Mouse (Mus musculus) liver, embryonic 11.5 days (tissue): Measurements from ENCODE around the gene Fzd7. TPM values are rescaled to one million over a fixed set of nuclear protein-coding genes. Genes with fewer than 3 reads are reported as not detected.
"Not testable (repeated sequence)": the region's sequence is repeated elsewhere in the genome, so short reads cannot be mapped to it uniquely, and the experiment has no call there.

Source experiments
- ATAC-seq: fragments of 200-750 bp; cut with Nextera tagmentation; replicated peaks from 2 replicates; pipeline ENCODE4 v1.8.0; 2017; ENCODE audit warnings: moderate number of reproducible peaks, mild to moderate bottlenecking, moderate TSS enrichment, moderate library complexity; ENCODE audit not compliant: low FRiP score
- DNase-seq: peaks from one replicate; pipeline ENCODE4 v3.0.0-alpha.2; 2017; ENCODE audit warnings: low spot score
- H3K27ac ChIP-seq: fragments of 300-500 bp; sonication (generic); 2 replicates; pipeline ENCODE4 v1.5.1; 2014; ENCODE audit warnings: mild to moderate bottlenecking, low read depth, low read length, control low read depth
- H3K27me3 ChIP-seq: fragments of 300-500 bp; sonication (generic); replicated peaks from 2 replicates; pipeline ENCODE4 v1.6.1; 2014; ENCODE audit warnings: low read length, mixed read lengths; ENCODE audit not compliant: control insufficient read depth, insufficient read depth
- H3K36me3 ChIP-seq: fragments of 300-500 bp; sonication (generic); 2 replicates; pipeline ENCODE4 v1.6.1; 2014; ENCODE audit warnings: mild to moderate bottlenecking, low read length, moderate library complexity, mixed read lengths; ENCODE audit not compliant: control insufficient read depth, insufficient read depth
- H3K4me1 ChIP-seq: fragments of 300-500 bp; sonication (generic); replicated peaks from 2 replicates; pipeline ENCODE4 v1.6.1; 2014; ENCODE audit warnings: low read length, mixed read lengths; ENCODE audit not compliant: control insufficient read depth, insufficient read depth
- H3K4me2 ChIP-seq: fragments of 300-500 bp; sonication (generic); 2 replicates; pipeline ENCODE4 v1.6.1; 2014; ENCODE audit warnings: mild to moderate bottlenecking, control low read depth, moderate library complexity
- H3K4me3 ChIP-seq: fragments of 300-500 bp; sonication (generic); 2 replicates; pipeline ENCODE4 v1.5.1; 2014; ENCODE audit warnings: low read depth, low read length, control low read depth
- H3K9ac ChIP-seq: fragments of 300-500 bp; sonication (generic); 2 replicates; pipeline ENCODE4 v1.6.1; 2014; ENCODE audit warnings: low read depth, low read length, control low read depth
- H3K9me3 ChIP-seq: fragments of 300-500 bp; sonication (generic); 2 replicates; pipeline ENCODE4 v1.6.1; 2016; ENCODE audit warnings: low read length, inconsistent platforms, mixed read lengths; ENCODE audit not compliant: control insufficient read depth
- WGBS: fragments of 180-500 bp; shearing (Covaris S2); extraction: QIAGEN DNeasy Blood & Tissue Kit; methylation state at CpG from one replicate; pipeline ENCODE4 v1.1.7; 2014; 5-methylcytosine and 5-hydroxymethylcytosine counted together
- polyA plus RNA-seq: library from polyadenylated mRNA; unstranded; fragments of >200 nt; fragmentation: Nextera tagmentation; extraction: Ambion mirVana; gene quantifications from 2 replicates; pipeline ENCODE4 v1.2.1, GENCODE M21; 2014

Gene Fzd7
- polyA plus RNA-seq, 1 experiment from 2014 or later: 7.7 TPM

- not testable (repeated sequence) for H3K4me1 ChIP-seq, ATAC-seq, H3K9ac ChIP-seq, H3K9me3 ChIP-seq, H3K4me3 ChIP-seq, DNase-seq, H3K27ac ChIP-seq, H3K27me3 ChIP-seq, H3K36me3 ChIP-seq, H3K4me2 ChIP-seq
- 86% methylated on average over 14 of the region's 14 CpGs for WGBS
These were observed 39.5 kb upstream of the Fzd7 start for GRCm38 (mm10) chr1:59442721-59443120.

DNA sequence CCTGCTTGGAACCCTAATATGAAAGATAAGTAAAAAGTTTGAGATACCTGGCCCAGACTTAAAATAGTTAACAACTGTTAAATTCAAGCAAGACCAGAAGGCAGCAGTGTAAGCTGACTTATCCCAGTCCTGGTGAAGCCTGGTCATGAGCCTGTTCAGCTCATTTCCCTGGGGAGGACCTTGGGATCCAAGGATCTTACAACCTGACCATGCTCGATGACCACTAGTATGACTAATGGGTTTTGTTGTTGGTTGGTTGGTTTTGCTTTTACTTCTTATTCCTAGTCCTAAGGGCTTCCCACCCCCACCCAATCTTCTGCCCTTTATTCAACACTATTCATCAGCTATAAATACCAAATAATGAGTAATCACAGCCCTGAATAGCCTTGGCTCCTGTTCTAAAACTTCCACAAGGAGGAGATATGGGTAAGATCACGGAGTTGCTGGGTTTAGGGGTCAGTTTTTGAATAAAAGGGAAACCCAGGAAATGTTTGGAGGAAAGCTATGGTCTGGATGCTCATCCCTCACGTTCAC is 38.0 kb upstream of the Fzd7 start:
- ATAC-seq (no peak), DNase-seq (no peak)
- Histone ChIP-seq H3K4me3 (no peak overlapping the region), H3K9me3 (no peaks in the 10 kb centered on the region), H3K27me3 (no peaks in the 10 kb centered on the region), H3K36me3 (no peaks in the 10 kb centered on the region), H3K4me1 (no peaks in the 10 kb centered on the region), H3K4me2 (no peak overlapping the region), H3K9ac (no peak overlapping the region), H3K27ac (no peak overlapping the region)
- 81% methylated on average over 3 of the region's 3 CpGs for WGBS

- Histone ChIP-seq H3K4me1 (no peaks in the 10 kb centered on the region), H3K4me3 (no peak overlapping the region), H3K9ac (no peak overlapping the region), H3K4me2 (no peak overlapping the region), H3K36me3 (no peaks in the 10 kb centered on the region), H3K9me3 (no peaks in the 10 kb centered on the region), H3K27me3 (no peaks in the 10 kb centered on the region), H3K27ac (no peak overlapping the region)
- 82% methylated on average over 5 of the region's 5 CpGs for WGBS
- ATAC-seq (no peak), DNase-seq (no peak)
These were observed 37.0 kb upstream of the Fzd7 start for GRCm38 (mm10) chr1:59445242-59445641.

DNA sequence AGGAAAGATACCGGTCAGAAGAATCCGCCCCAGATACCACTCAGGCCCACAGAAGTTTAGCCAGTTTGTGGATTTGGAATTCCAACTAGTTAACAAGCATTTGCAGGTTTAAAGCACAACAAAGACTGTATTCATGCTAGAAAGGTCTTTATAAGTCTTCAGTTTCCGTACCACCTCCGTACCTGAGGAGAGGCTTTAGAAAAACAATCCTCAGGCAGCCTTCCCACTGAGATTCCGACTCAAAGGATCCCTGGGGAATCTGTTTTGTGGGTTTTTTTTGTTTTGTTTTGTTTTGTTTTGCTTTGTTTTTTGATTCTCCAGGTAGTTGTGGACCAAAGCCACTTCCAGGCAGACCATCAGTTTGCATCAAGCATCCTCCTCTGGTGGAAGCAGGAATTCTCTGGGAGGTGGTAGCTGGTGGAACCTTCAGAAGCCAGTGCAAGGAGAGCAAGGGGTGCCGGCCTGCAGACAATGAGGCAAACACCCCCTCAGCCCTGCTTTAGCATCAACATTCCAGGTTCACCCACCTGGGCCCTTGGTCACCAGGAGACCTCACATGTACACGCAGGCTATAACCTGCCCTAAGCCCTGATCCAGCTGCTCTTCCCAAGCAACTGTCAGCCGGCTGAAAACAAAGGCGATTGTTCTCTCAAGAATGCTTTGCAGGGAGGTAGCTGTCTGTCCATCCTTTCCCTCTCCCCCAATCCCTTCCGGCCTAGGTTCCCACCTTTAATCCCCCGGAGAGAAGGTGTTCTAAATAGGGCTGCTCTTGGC is 33.5 kb upstream of the Fzd7 start:
- no peaks in the 10 kb centered on the region for H3K4me1 ChIP-seq
- ATAC-seq (no peak), DNase-seq (no peak)
- no peak overlapping the region for H3K9ac ChIP-seq
- no peak overlapping the region for H3K4me2 ChIP-seq
- H3K36me3 ChIP-seq: no peaks in the 10 kb centered on the region
- H3K27ac ChIP-seq: no peak overlapping the region
- WGBS: 65% methylated on average over 11 of the region's 11 CpGs
- no peaks in the 10 kb centered on the region for H3K27me3 ChIP-seq
- H3K9me3 ChIP-seq: no peaks in the 10 kb centered on the region
- H3K4me3 ChIP-seq: no peak overlapping the region

DNA sequence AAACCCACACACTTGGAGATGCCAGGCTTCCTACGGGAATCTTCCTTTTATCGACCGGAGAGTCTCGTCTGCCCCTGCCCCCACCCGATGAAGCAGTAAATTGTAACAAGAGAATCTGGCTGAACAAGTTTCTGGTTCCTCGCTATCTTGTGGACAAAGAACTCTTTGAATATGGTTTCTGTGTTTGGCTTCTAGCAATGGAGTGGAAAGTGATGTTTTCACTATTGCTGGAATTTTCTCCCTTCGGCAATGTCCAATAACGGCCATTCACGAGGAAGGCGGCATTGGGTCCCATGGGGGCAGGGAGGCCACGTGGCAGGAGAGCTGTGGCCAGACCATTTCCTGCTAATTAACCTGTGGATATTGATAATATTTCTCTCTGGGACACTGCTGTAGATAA is 32.8 kb upstream of the Fzd7 start:
- no peak overlapping the region for H3K9ac ChIP-seq
- no peak overlapping the region for H3K4me3 ChIP-seq
- 28% methylated on average over 11 of the region's 11 CpGs for WGBS
- DNase-seq: no peak
- no peak for ATAC-seq
- no peaks in the 10 kb centered on the region for H3K27me3 ChIP-seq
- H3K27ac ChIP-seq: no peak overlapping the region
- no peak overlapping the region for H3K4me2 ChIP-seq
- no peaks in the 10 kb centered on the region for H3K36me3 ChIP-seq
- no peaks in the 10 kb centered on the region for H3K4me1 ChIP-seq
- H3K9me3 ChIP-seq: no peaks in the 10 kb centered on the region

GRCm38 (mm10) chr1:59450896-59451295 is 31.3 kb upstream of the Fzd7 start:
- Histone ChIP-seq H3K4me1 (no peaks in the 10 kb centered on the region), H3K4me2 (no peak overlapping the region), H3K27ac (no peak overlapping the region), H3K9ac (no peak overlapping the region), H3K9me3 (no peaks in the 10 kb centered on the region), H3K4me3 (no peak overlapping the region), H3K27me3 (no peaks in the 10 kb centered on the region), H3K36me3 (no peaks in the 10 kb centered on the region)
- ATAC-seq (no peak), DNase-seq (no peak)
- WGBS: 86% methylated on average over 11 of the region's 11 CpGs

DNA sequence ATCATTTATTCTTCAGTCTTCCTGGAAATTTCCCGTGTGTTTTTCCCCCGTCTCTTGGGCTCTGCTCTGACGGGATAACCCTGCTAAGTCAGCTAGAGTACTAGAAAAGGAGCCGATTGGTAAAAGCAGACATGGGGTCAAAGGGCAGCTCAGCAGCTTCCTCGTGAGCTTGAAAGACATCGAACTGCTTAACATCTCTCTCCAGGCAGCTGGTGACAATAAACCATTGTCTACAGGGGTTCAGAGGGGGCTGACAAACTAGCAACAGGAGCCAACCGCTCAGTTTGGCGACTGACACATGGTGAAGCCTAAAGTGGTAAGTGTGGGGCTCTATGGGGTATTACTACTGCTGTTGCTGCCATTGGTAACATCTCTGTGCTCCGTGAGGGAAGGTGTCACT is 30.6 kb upstream of the Fzd7 start:
- Histone ChIP-seq H3K27me3 (no peaks in the 10 kb centered on the region), H3K9me3 (no peaks in the 10 kb centered on the region), H3K4me3 (no peak overlapping the region), H3K27ac (no peak overlapping the region), H3K9ac (no peak overlapping the region), H3K4me2 (no peak overlapping the region), H3K4me1 (no peaks in the 10 kb centered on the region), H3K36me3 (no peaks in the 10 kb centered on the region)
- WGBS: 39% methylated on average over 9 of the region's 9 CpGs
- DNase-seq: no peak
- no peak for ATAC-seq

GRCm38 (mm10) chr1:59456825-59457224 is 25.4 kb upstream of the Fzd7 start:
- H3K27ac ChIP-seq: no peak overlapping the region

DNA sequence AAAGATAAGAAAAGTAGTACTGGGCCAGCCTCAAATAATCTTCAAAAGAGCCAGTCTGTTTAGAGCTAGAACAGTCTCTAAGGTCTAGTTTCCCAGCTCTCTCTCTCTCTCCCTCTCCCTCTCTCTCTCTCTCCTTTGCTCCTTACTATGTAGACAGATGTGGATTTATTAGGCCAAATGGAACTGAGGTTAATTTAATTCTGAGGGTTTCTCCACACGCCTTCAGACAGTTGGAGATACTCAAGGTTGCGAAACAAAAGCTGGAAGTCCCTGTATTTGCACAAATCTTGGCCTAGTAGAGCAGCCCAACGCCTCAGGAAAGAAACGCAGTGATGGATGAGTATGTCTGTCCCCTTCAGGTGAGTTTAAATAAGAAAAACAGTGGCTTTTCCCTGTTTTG is 24.4 kb upstream of the Fzd7 start:
- Histone ChIP-seq H3K4me3 (no peak overlapping the region), H3K27me3 (no peaks in the 10 kb centered on the region), H3K4me2 (no peak overlapping the region), H3K9ac (no peak overlapping the region), H3K36me3 (no peaks in the 10 kb centered on the region), H3K9me3 (no peaks in the 10 kb centered on the region), H3K27ac (no peak overlapping the region), H3K4me1 (no peaks in the 10 kb centered on the region)
- 71% methylated on average over 4 of the region's 4 CpGs for WGBS
- ATAC-seq: no peak
- no peak for DNase-seq

More at GRCm38 (mm10) chr1:59456825-59457224, 25.4 kb upstream of the Fzd7 start:
- Histone ChIP-seq H3K4me3 (no peak overlapping the region), H3K4me2 (no peak overlapping the region), H3K4me1 (no peaks in the 10 kb centered on the region), H3K9ac (no peak overlapping the region), H3K9me3 (no peaks in the 10 kb centered on the region), H3K27me3 (no peaks in the 10 kb centered on the region), H3K36me3 (no peaks in the 10 kb centered on the region)
- DNase-seq: no peak
- no peak for ATAC-seq
- WGBS: 39% methylated on average over 3 of the region's 3 CpGs
